Mouse (Mus musculus): ENCODE data around the gene Kctd4. TPM values are rescaled to one million over a fixed set of nuclear protein-coding genes. Genes with fewer than 3 reads are reported as not detected.

Gene Kctd4
- total and polyA plus RNA-seq, 3 experiments, result 0.01 to 0.08 TPM; not detected in 1

DNA sequence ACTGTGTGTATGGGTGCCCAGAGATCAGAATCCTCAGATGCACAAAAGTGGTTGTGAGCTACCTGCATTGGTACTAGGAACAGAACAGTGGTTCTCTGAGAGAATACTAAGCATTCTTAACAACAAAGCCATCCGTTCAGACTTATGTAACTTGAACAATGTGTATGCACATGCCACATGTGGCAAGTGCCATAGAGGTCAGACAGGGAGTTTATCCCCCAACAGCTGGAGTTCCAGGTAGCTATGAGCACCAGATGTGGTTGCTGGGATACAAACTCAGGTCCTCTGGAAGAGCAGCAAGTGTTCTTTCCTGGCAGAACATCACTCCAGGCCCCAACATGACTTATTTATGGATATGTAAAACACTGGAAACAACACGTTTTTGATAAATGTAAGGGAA, 1.8 kb upstream of the Kctd4 start:
- Histone ChIP-seq H3K4me3 (ENCODE audit: control insufficient read depth in 1 of 2, insufficient read depth in 1 of 2, low read depth in 2 of 2, low read length in 2 of 2) (no peak overlapping the region), H3K36me3 (ENCODE audit: control insufficient read depth in 1 of 2, insufficient read depth in 2 of 2, low read length in 2 of 2) (0 out of 4 replicates have a peak, but pooled peaks cover 0 to 2% of the 10 kb centered on the region in 2 experiments), H3K9me3 (replicated peaks; ENCODE audit: insufficient read depth, low read length) (no peaks in the 10 kb centered on the region), H3K4me1 (ENCODE audit: control insufficient read depth in 1 of 2, insufficient read depth in 2 of 2, low read length in 2 of 2) (no peaks in the 10 kb centered on the region), H3K27ac (ENCODE audit: control insufficient read depth, low read depth, low read length) (no peak overlapping the region), H3K27me3 (ENCODE audit: control insufficient read depth in 1 of 2, insufficient read depth in 2 of 2, low read length in 2 of 2) (no peaks in the 10 kb centered on the region), H3K79me2 (ENCODE audit: control insufficient read depth, insufficient read depth, low read length, poor library complexity) (peaks cover 12% of the 10 kb centered on the region), H3K9ac (ENCODE audit: control insufficient read depth, low read depth, low read length, poor library complexity, severe bottlenecking) (no peak overlapping the region)
- TF ChIP-seq ETS1 (IDR thresholded peaks at IDR 0.05; ENCODE audit: low read depth, low read length) (no peak), CTCF (IDR thresholded peaks at IDR 0.05 in 2 of 3, conservative IDR thresholded peaks at IDR 0.05 in 1 of 3; ENCODE audit: control insufficient read depth in 1 of 3, insufficient read depth in 1 of 3, low read depth in 2 of 3, low read length in 3 of 3, poor library complexity in 1 of 3, severe bottlenecking in 1 of 3) (no peak), NRF1 (IDR thresholded peaks at IDR 0.05; ENCODE audit: insufficient read depth, low read depth, low read length, poor library complexity, severe bottlenecking) (no peak), MAZ (IDR thresholded peaks at IDR 0.05; ENCODE audit: low read depth, low read length) (no peak)
- DNase-seq (ENCODE audit: low read depth, low spot score), result no peak

DNA sequence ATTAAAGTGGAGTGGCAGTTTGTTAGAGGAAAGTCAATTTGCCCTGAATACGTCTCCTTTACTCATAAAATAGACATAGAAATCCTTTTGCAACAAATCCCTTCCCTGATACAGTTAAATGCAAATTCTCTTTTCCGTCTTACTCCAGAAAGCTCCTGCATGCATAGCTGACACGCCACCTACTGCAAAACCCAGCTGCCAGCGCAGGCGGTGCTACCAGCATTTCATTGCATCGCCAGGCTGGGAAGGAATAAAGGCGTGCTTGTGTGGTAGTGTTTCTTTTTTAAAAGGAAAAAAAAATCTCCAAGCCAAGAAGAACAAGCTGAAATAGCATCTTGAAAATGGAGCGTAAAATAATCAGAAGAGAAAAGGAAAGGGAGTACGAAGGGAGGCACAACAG, 7.4 kb downstream of the Kctd4 start:
- Histone ChIP-seq H3K79me2 (ENCODE audit: control insufficient read depth, insufficient read depth, low read length, poor library complexity) (peaks cover 17% of the 10 kb centered on the region), H3K36me3 (ENCODE audit: control insufficient read depth in 1 of 2, insufficient read depth in 2 of 2, low read length in 2 of 2) (peaks cover 0 to 4% of the 10 kb centered on the region in 2 experiments; a peak in 1 of 4 replicates), H3K9ac (ENCODE audit: control insufficient read depth, low read depth, low read length, poor library complexity, severe bottlenecking) (no peak overlapping the region), H3K4me3 (ENCODE audit: control insufficient read depth in 1 of 2, insufficient read depth in 1 of 2, low read depth in 2 of 2, low read length in 2 of 2) (no peak overlapping the region), H3K27me3 (ENCODE audit: control insufficient read depth in 1 of 2, insufficient read depth in 2 of 2, low read length in 2 of 2) (no peaks in the 10 kb centered on the region), H3K4me1 (ENCODE audit: control insufficient read depth in 1 of 2, insufficient read depth in 2 of 2, low read length in 2 of 2) (peaks cover 0 to 2% of the 10 kb centered on the region in 2 experiments; a peak in 2 of 4 replicates), H3K9me3 (replicated peaks; ENCODE audit: insufficient read depth, low read length) (no peaks in the 10 kb centered on the region), H3K27ac (ENCODE audit: control insufficient read depth, low read depth, low read length) (no peak overlapping the region)
- TF ChIP-seq UBTF (IDR thresholded peaks at IDR 0.05; ENCODE audit: borderline replicate concordance, insufficient read depth, low read depth, low read length), result no peak
- no peak for TF ChIP-seq MYC (IDR thresholded peaks at IDR 0.05; ENCODE audit: low read depth, low read length)
- no peak for TF ChIP-seq ZNF384 (IDR thresholded peaks at IDR 0.05; ENCODE audit: low read depth, low read length)
- TF ChIP-seq JUND (IDR thresholded peaks at IDR 0.05; ENCODE audit: low read depth, low read length), result no peak
- TF ChIP-seq NRF1 (IDR thresholded peaks at IDR 0.05; ENCODE audit: insufficient read depth, low read depth, low read length, poor library complexity, severe bottlenecking), result no peak
- TF ChIP-seq ZKSCAN1 (IDR thresholded peaks at IDR 0.05; ENCODE audit: low read depth, low read length), result no peak
- no peak for TF ChIP-seq GABPA (IDR thresholded peaks at IDR 0.05; ENCODE audit: low read depth, low read length)
- no peak for TF ChIP-seq ELF1 (IDR thresholded peaks at IDR 0.05; ENCODE audit: low read depth, low read length)
- TF ChIP-seq SMC3 (IDR thresholded peaks at IDR 0.05; ENCODE audit: low read depth, low read length), result no peak
- no peak for TF ChIP-seq HCFC1 (IDR thresholded peaks at IDR 0.05; ENCODE audit: low read depth, low read length)
- no peak for TF ChIP-seq TCF12 (IDR thresholded peaks at IDR 0.05; ENCODE audit: low read depth, low read length)
- DNase-seq (ENCODE audit: low read depth, low spot score), result no peak

DNA sequence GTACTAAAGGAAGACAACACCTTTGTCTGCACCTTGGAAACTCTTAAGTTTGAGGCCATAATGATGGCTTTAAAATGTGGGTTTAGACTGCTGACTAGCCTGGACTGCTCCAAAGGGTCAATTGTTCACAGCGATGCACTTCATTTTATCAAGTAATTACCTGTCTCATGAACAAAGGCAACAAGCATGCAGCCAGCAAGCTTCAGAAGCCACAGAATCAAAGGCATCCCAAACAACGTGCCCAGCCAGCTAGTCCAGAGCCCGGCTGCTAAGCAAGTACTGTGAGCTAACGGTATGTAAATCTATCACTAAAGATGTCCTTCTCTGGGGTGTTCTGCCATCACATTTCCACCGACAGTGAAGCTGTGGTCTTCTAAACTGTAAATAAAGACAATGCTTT, 8.4 kb downstream of the Kctd4 start:
- Histone ChIP-seq H3K36me3 (ENCODE audit: control insufficient read depth in 1 of 2, insufficient read depth in 2 of 2, low read length in 2 of 2) (peaks cover 0 to 4% of the 10 kb centered on the region in 2 experiments; a peak in 1 of 4 replicates), H3K27me3 (ENCODE audit: control insufficient read depth in 1 of 2, insufficient read depth in 2 of 2, low read length in 2 of 2) (no peaks in the 10 kb centered on the region), H3K79me2 (ENCODE audit: control insufficient read depth, insufficient read depth, low read length, poor library complexity) (peaks cover 14% of the 10 kb centered on the region), H3K4me3 (ENCODE audit: control insufficient read depth in 1 of 2, insufficient read depth in 1 of 2, low read depth in 2 of 2, low read length in 2 of 2) (no peak overlapping the region), H3K9ac (ENCODE audit: control insufficient read depth, low read depth, low read length, poor library complexity, severe bottlenecking) (no peak overlapping the region), H3K4me1 (ENCODE audit: control insufficient read depth in 1 of 2, insufficient read depth in 2 of 2, low read length in 2 of 2) (peaks cover 0 to 2% of the 10 kb centered on the region in 2 experiments; a peak in 2 of 4 replicates), H3K27ac (ENCODE audit: control insufficient read depth, low read depth, low read length) (no peak overlapping the region), H3K9me3 (replicated peaks; ENCODE audit: insufficient read depth, low read length) (no peaks in the 10 kb centered on the region)
- TF ChIP-seq KAT2A (conservative IDR thresholded peaks at IDR 0.05; ENCODE audit: low read depth, low read length) (no peak), POLR2AphosphoS5 (IDR thresholded peaks at IDR 0.05; ENCODE audit: borderline replicate concordance, low read depth, low read length) (no peak), NRF1 (IDR thresholded peaks at IDR 0.05; ENCODE audit: insufficient read depth, low read depth, low read length, poor library complexity, severe bottlenecking) (no peak), ZKSCAN1 (IDR thresholded peaks at IDR 0.05; ENCODE audit: low read depth, low read length) (no peak), SMC3 (IDR thresholded peaks at IDR 0.05; ENCODE audit: low read depth, low read length) (no peak), EP300 (IDR thresholded peaks at IDR 0.05; ENCODE audit: low read depth in 1 of 2, low read length in 2 of 2) (no peak)
- DNase-seq (ENCODE audit: low read depth, low spot score), result no peak
